Mouse (Mus musculus) erythroblast, embryonic 14.5 days (primary cell): Measurements from ENCODE around the gene Smg5.

Source experiments
- GATA1 ChIP-seq: IDR thresholded peaks from 2 replicates; pipeline ENCODE4 v1.6.1; 2012; ENCODE audit warnings: low read length, inconsistent platforms, mixed read lengths
- TAL1 ChIP-seq: IDR thresholded peaks from 3 replicates; pipeline ENCODE4 v1.6.1; 2012; ENCODE audit warnings: low read length, inconsistent platforms, mixed read lengths

DNA sequence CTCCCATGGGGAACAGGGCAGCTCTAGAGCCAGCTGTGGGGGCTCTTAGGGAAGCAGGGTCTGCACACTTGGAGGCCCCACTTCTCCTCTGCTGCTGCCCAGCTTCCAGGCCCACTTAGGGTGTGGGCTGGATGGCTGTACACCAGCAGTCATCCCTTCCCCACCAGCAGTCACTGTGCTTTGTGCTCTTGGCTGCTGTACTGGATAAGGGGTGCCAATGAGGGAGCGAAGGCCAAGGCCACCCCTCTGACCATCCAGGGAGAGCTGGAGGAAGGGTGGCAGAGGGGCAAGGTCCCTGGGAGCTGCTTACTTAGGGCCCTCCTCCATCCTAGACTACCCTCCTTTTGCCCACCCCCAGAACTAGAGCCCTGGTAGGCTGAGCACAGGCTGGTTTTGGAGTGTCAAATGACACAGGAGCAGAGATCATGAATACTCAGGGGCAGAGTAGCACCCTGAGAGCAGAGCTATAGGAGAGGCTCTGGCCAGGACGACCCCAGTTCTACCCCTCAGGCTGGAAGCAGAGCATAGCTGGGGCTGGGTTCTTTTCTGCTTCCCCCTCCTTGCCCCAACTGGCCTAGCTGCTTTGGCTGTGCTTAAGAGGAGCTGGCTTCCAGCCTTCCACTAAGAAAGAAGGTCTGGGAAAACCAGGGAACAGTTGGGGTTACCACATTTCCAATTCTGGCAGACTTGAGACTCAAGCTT lies 25.7 kb downstream of the Smg5 start:
- TF ChIP-seq GATA1 = no peak
- TF ChIP-seq TAL1 = no peak
